Mouse (Mus musculus): ENCODE results near the gene Sprr2b. TPM values are rescaled to one million over a fixed set of nuclear protein-coding genes. Genes with fewer than 3 reads are reported as not detected.
A peak's percentile ranks its signal among the peaks of the same experiment; 100 is the strongest.
"Not testable (repeated sequence)": the region's sequence is repeated elsewhere in the genome, so short reads cannot be mapped to it uniquely, and the experiment has no call there.

The Sprr2b gene
- not detected in 2 replicates for polyA plus RNA-seq (2015; fragmentation: Nextera tagmentation; extraction: Ambion mirVana)

DNA sequence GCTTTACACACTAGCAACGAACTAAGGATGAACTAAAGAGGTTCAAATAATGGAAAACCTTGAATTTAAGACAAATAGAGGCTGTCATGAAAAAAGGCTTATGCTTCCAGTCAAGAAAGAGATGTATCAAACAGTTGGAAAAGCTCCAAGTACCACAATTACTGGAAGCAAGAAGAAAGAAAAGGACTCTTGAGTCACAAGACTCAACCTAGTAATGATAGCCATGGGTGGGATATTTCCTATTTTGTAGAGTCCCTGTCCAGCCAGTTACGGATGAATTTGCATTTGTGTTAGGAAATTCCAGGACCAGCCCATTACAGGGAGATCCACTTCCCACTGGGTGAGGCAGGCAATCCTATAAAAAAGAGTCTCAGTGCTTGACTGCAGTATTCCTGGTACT is at the start of gene Sprr2b:
Gene Sprr2b (plus strand): TSS at position 301 of the 400 bp plus-strand sequence.
- Histone ChIP-seq H3K4me1 (no peaks in the 10 kb centered on the region), H3K27me3 (no peaks in the 10 kb centered on the region), H3K9me3 (replicated peaks) (no peaks in the 10 kb centered on the region), H3K4me2 (no peak within 1 kb of the TSS), H3K36me3 (ENCODE audit: poor library complexity, severe bottlenecking) (no peaks in the 10 kb centered on the region), H3K9ac (no peak within 1 kb of the TSS), H3K27ac (no peak within 1 kb of the TSS), H3K4me3 (no peak within 1 kb of the TSS)
- no peak for ATAC-seq
- WGBS, result 66% methylated on average over 2 of the region's 2 CpGs

DNA sequence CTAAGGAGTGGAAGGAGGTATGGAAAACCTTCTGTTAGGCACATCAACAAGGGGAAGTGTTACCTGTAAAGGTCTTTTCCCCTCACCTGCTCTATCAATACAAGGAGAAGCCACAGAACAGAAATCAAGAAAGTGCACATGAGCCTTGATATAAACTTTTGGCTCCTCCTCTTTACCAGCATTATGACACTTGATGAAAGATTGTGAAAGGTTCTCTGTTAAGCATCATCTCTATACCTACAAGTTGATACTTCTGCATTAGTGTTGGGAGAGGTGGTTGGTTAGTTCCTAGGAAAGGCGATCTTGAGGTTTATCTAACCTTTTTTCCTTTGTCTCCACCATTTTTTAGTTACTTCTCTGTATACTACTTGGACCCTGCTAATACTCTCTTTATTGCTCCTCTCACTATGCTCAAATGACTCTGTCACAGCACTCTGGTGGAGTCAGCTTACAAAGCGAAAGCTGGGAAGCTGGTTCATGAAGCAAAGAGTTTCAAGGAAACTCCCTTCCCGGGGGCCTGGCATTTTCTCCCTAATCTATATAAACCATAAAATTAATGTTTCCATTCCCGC is 44.9 kb upstream of the Sprr2b start:
- H3K9me3 ChIP-seq (replicated peaks); H3K27ac ChIP-seq; H3K27me3 ChIP-seq; H3K9ac ChIP-seq; H3K4me1 ChIP-seq; H3K4me2 ChIP-seq; H3K36me3 ChIP-seq (ENCODE audit: poor library complexity, severe bottlenecking); H3K4me3 ChIP-seq: not testable (repeated sequence)
- ATAC-seq, result 0 out of 2 replicates have a peak, but pooled peaks have one; percentile 8
- no CpG with 5 or more reads among the region's 4 CpGs for WGBS

DNA sequence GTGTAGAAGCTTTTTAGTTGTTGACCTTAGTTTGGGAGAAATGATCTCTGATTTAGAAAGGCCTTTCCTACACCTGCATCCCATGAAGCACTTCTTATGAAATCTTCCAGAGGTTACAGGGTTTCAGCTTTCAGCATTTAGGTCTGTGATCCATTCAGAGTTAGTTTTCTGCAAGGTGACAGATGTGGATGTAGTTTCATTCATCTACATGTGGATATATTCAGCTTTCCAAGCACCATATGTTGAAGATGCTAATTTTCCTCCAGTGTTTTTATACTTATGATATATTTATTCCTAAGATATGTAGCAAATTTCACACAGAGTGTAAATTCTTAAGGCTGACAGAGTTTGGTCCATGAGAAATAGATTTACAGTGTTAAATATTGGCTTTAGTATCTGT is 42.9 kb upstream of the Sprr2b start:
- not testable (repeated sequence) for H3K9me3 ChIP-seq (replicated peaks); H3K36me3 ChIP-seq (ENCODE audit: poor library complexity, severe bottlenecking); H3K4me2 ChIP-seq; ATAC-seq; H3K9ac ChIP-seq; H3K27ac ChIP-seq; H3K4me1 ChIP-seq; H3K27me3 ChIP-seq; H3K4me3 ChIP-seq

DNA sequence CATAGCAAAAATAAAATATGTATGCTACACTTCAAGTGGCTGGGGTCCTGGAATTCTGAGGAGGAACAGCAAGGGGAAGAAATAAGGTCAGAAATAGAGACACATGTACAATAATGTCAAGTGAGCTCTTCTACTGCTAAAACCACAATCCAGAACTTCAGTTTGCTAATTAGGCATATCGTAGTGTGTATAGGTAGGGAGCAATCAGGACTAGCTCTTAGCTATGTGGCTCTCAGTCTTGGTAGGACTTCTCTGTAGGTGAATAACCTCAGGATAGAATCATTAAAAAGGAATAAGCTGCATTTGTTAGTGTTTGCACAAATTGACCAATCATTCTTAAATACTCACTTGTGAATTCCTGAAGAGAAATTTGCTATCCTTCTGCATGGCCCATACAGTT is 42.4 kb upstream of the Sprr2b start:
- not testable (repeated sequence) for H3K4me1 ChIP-seq; ATAC-seq; H3K27me3 ChIP-seq; H3K27ac ChIP-seq; H3K4me3 ChIP-seq; H3K9ac ChIP-seq; H3K36me3 ChIP-seq (ENCODE audit: poor library complexity, severe bottlenecking); H3K4me2 ChIP-seq; H3K9me3 ChIP-seq (replicated peaks)
- no CpG with 5 or more reads among the region's 1 CpGs for WGBS

GRCm38 (mm10) chr3:92279663-92280062 is 36.8 kb upstream of the Sprr2b start:
- H3K9ac ChIP-seq; ATAC-seq; H3K4me1 ChIP-seq; H3K27me3 ChIP-seq; H3K36me3 ChIP-seq (ENCODE audit: poor library complexity, severe bottlenecking); H3K4me2 ChIP-seq; H3K27ac ChIP-seq; H3K9me3 ChIP-seq (replicated peaks); H3K4me3 ChIP-seq: not testable (repeated sequence)

GRCm38 (mm10) chr3:92280963-92281606 is 35.3 kb upstream of the Sprr2b start:
- WGBS, result 93% methylated on average over 5 of the region's 12 CpGs
- not testable (repeated sequence) for H3K27ac ChIP-seq; H3K36me3 ChIP-seq (ENCODE audit: poor library complexity, severe bottlenecking); H3K4me1 ChIP-seq; H3K4me2 ChIP-seq; ATAC-seq; H3K27me3 ChIP-seq; H3K9ac ChIP-seq; H3K4me3 ChIP-seq; H3K9me3 ChIP-seq (replicated peaks)

GRCm38 (mm10) chr3:92285101-92285500 is 31.3 kb upstream of the Sprr2b start, which contains the start of gene Sprr2a3:
Sprr2a3 (plus strand) TSS chr3:92285417.
- H3K27ac ChIP-seq; H3K9me3 ChIP-seq (replicated peaks); ATAC-seq; H3K4me2 ChIP-seq; H3K27me3 ChIP-seq; H3K4me1 ChIP-seq; H3K36me3 ChIP-seq (ENCODE audit: poor library complexity, severe bottlenecking); H3K9ac ChIP-seq; H3K4me3 ChIP-seq: not testable (repeated sequence)
- WGBS, result 92% methylated on average over 1 of the region's 1 CpGs

DNA sequence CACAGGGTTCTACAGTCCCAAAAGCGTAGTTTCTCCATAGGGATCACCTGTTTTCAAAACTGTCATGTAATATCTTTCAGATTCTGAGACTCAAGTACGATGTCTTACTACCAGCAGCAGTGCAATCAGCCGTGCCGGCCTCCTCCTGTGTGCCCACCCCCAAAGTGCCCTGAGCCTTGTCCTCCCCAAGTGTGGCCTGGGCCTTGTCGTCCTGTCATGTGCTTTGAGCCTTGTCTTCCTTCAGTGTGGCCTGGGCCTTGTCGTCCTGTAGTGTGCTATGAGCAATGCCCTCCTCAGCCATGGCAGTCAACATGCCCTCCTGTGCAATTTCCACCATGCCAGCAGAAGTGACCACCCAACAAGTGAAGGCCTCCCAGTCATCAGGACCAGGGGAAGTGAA is 27.9 kb upstream of the Sprr2b start:
- not testable (repeated sequence) for H3K9ac ChIP-seq; H3K4me1 ChIP-seq; H3K4me2 ChIP-seq; H3K36me3 ChIP-seq (ENCODE audit: poor library complexity, severe bottlenecking); ATAC-seq; H3K4me3 ChIP-seq; H3K27ac ChIP-seq; H3K9me3 ChIP-seq (replicated peaks); H3K27me3 ChIP-seq
- WGBS, result 89% methylated on average over 6 of the region's 6 CpGs

DNA sequence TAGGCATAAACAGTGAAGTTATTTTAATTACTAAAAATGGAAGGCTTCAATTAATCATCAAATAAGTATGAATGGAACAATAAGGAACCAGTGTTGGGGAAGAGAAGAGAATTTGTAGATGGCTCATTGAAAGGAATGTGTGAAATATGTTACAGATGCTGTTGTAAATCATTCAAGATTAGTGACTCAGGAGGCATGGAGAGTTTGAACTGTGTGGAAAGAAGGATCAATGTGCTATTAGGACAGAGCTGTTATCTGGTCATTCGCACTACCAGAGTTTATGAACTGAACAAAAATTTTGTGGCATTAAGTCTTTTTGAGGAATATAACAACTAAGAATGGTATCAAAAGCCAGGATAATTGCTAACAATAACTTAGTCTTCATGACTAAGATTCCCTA is 9.0 kb upstream of the Sprr2b start:
- no peak for ATAC-seq

GRCm38 (mm10) chr3:92317384-92317783 is 964 bp downstream of the Sprr2b start:
- 50% methylated on average over 2 of the region's 2 CpGs for WGBS
- no peak for ATAC-seq
- no peak overlapping the region for H3K27ac ChIP-seq

More for the DNA sequence above, 9.0 kb upstream of the Sprr2b start:
- no peaks in the 10 kb centered on the region for H3K4me1 ChIP-seq
- H3K36me3 ChIP-seq (ENCODE audit: poor library complexity, severe bottlenecking), result no peaks in the 10 kb centered on the region
- H3K9ac ChIP-seq, result no peak overlapping the region
- no peaks in the 10 kb centered on the region for H3K9me3 ChIP-seq (replicated peaks)
- 93% methylated on average over 1 of the region's 1 CpGs for WGBS
- no peaks in the 10 kb centered on the region for H3K27me3 ChIP-seq
- no peak overlapping the region for H3K4me2 ChIP-seq
- no peak overlapping the region for H3K27ac ChIP-seq
- H3K4me3 ChIP-seq, result no peak overlapping the region

GRCm38 (mm10) chr3:92336278-92336677 is 19.9 kb downstream of the Sprr2b start:
- no peaks in the 10 kb centered on the region for H3K9me3 ChIP-seq (replicated peaks)
- no peak overlapping the region for H3K9ac ChIP-seq
- no peaks in the 10 kb centered on the region for H3K36me3 ChIP-seq (ENCODE audit: poor library complexity, severe bottlenecking)
- no peak for ATAC-seq
- WGBS, result 79% methylated on average over 1 of the region's 1 CpGs
- no peak overlapping the region for H3K27ac ChIP-seq
- H3K27me3 ChIP-seq, result no peaks in the 10 kb centered on the region
- H3K4me3 ChIP-seq, result no peak overlapping the region
- H3K4me2 ChIP-seq, result no peak overlapping the region
- H3K4me1 ChIP-seq, result no peaks in the 10 kb centered on the region

More at GRCm38 (mm10) chr3:92317384-92317783, 964 bp downstream of the Sprr2b start:
- H3K27me3 ChIP-seq, result no peaks in the 10 kb centered on the region
- H3K4me2 ChIP-seq, result no peak overlapping the region
- H3K4me3 ChIP-seq, result no peak overlapping the region
- H3K36me3 ChIP-seq (ENCODE audit: poor library complexity, severe bottlenecking), result no peaks in the 10 kb centered on the region
- H3K9ac ChIP-seq, result no peak overlapping the region
- H3K9me3 ChIP-seq (replicated peaks), result no peaks in the 10 kb centered on the region
- H3K4me1 ChIP-seq, result no peaks in the 10 kb centered on the region

DNA sequence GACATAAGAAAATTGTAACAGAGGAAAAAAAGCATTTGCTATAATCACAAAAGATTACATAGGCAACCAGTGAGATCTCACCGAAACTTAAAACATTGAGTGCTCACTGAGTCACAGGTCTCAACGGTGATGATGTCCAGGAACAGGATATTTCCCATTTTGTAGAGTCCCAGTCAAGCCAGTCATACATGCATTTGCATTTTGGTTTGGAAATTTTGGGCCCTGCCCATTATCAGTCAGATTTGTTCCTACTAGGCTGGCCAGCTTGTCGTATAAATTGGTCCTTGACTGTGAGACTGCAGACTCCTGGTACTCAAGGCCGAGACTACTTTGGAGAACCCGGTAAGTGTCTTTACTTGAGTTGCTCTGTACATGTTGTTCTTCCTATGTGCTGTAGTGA is 22.4 kb downstream of the Sprr2b start, which contains the start of gene Sprr2d:
Gene Sprr2d (plus strand): TSS at position 301 of the 400 bp plus-strand sequence.
- WGBS, result 91% methylated on average over 5 of the region's 5 CpGs
- H3K4me3 ChIP-seq, result no peak within 1 kb of the TSS

GRCm38 (mm10) chr3:92351843-92352242 is 35.4 kb downstream of the Sprr2b start, which contains the start of gene Sprr2e:
Sprr2e (plus strand) TSS chr3:92352143.
- Histone ChIP-seq H3K27ac (no peak within 1 kb of the TSS), H3K9ac (no peak within 1 kb of the TSS), H3K36me3 (ENCODE audit: poor library complexity, severe bottlenecking) (no peaks in the 10 kb centered on the region), H3K4me2 (no peak within 1 kb of the TSS), H3K4me1 (no peaks in the 10 kb centered on the region), H3K4me3 (no peak within 1 kb of the TSS), H3K27me3 (no peaks in the 10 kb centered on the region), H3K9me3 (replicated peaks) (no peaks in the 10 kb centered on the region)
- WGBS, result 87% methylated on average over 2 of the region's 2 CpGs
- no peak for ATAC-seq

More for the DNA sequence above, 22.4 kb downstream of the Sprr2b start, which contains the start of gene Sprr2d:
- Histone ChIP-seq H3K36me3 (ENCODE audit: poor library complexity, severe bottlenecking) (no peaks in the 10 kb centered on the region), H3K27ac (no peak within 1 kb of the TSS), H3K4me2 (no peak within 1 kb of the TSS), H3K4me1 (no peaks in the 10 kb centered on the region), H3K9me3 (replicated peaks) (no peaks in the 10 kb centered on the region), H3K27me3 (no peaks in the 10 kb centered on the region), H3K9ac (no peak within 1 kb of the TSS)
- ATAC-seq, result no peak
